Mouse (Mus musculus) embryonic facial prominence, embryonic 13.5 days (tissue): ENCODE results near the gene Bbx. TPM values are rescaled to one million over a fixed set of nuclear protein-coding genes. Genes with fewer than 3 reads are reported as not detected.

Source experiments
- ATAC-seq: fragments of 200-750 bp; cut with Nextera tagmentation; 2 replicates; pipeline ENCODE4 v1.8.0; 2017; ENCODE audit warnings: low read depth; ENCODE audit not compliant: insufficient number of reproducible peaks, insufficient read depth, low FRiP score, low TSS enrichment
- H3K27ac ChIP-seq: fragments of 300-500 bp; sonication (generic); 2 replicates; pipeline ENCODE4 v1.5.1; 2015; ENCODE audit warnings: moderate library complexity, mild to moderate bottlenecking, inconsistent platforms
- H3K27me3 ChIP-seq: fragments of 300-500 bp; sonication (generic); 2 replicates; pipeline ENCODE4 v1.6.1; 2015; ENCODE audit warnings: mild to moderate bottlenecking, inconsistent platforms
- H3K36me3 ChIP-seq: fragments of 300-500 bp; sonication (generic); 2 replicates; pipeline ENCODE4 v1.6.1; 2015; ENCODE audit warnings: mild to moderate bottlenecking, inconsistent platforms
- H3K4me1 ChIP-seq: fragments of 300-500 bp; sonication (generic); 2 replicates; pipeline ENCODE4 v1.6.1; 2015; ENCODE audit warnings: inconsistent platforms
- H3K4me2 ChIP-seq: fragments of 300-500 bp; sonication (generic); 2 replicates; pipeline ENCODE4 v1.6.1; 2015; ENCODE audit warnings: moderate library complexity, mild to moderate bottlenecking, inconsistent platforms
- H3K4me3 ChIP-seq: fragments of 300-500 bp; sonication (generic); 2 replicates; pipeline ENCODE4 v1.5.1; 2015; ENCODE audit warnings: mild to moderate bottlenecking, inconsistent platforms
- H3K9ac ChIP-seq: fragments of 300-500 bp; sonication (generic); 2 replicates; pipeline ENCODE4 v1.6.1; 2015; ENCODE audit warnings: mild to moderate bottlenecking, inconsistent platforms
- H3K9me3 ChIP-seq: fragments of 300-500 bp; sonication (generic); 2 replicates; pipeline ENCODE4 v1.6.1; 2016; ENCODE audit warnings: inconsistent platforms
- WGBS: fragments of 180-500 bp; shearing (Covaris S2); methylation state at CpG from one replicate; pipeline ENCODE4 v1.1.7; 2015; ENCODE audit warnings: mixed read lengths; 5-methylcytosine and 5-hydroxymethylcytosine counted together
- polyA plus RNA-seq: library from polyadenylated mRNA; unstranded; fragments of >200 nt; fragmentation: Nextera tagmentation; extraction: Ambion mirVana; gene quantifications from 2 replicates; pipeline ENCODE4 v1.2.1, GENCODE M21; 2015

The Bbx gene
- polyA plus RNA-seq, 1 experiment from 2014 or later, result 55.1 TPM

GRCm38 (mm10) chr16:50185041-50185440 lies 247.1 kb downstream of the Bbx start:
- Histone ChIP-seq H3K4me3 (no peak overlapping the region), H3K27me3 (no peaks in the 10 kb centered on the region), H3K9me3 (no peaks in the 10 kb centered on the region), H3K9ac (0 out of 2 replicates have a peak overlapping the region, but pooled peaks have one; percentile 11), H3K27ac (no peak overlapping the region), H3K4me1 (peaks cover 18% of the 10 kb centered on the region), H3K36me3 (no peaks in the 10 kb centered on the region), H3K4me2 (no peak overlapping the region)
- ATAC-seq, result no peak
- WGBS, result 13% methylated on average over 5 of the region's 5 CpGs

GRCm38 (mm10) chr16:50182988-50183387 lies 249.2 kb downstream of the Bbx start:
- Histone ChIP-seq H3K9ac (no peak overlapping the region), H3K4me1 (peaks cover 9% of the 10 kb centered on the region), H3K36me3 (no peaks in the 10 kb centered on the region), H3K27me3 (no peaks in the 10 kb centered on the region), H3K9me3 (no peaks in the 10 kb centered on the region), H3K27ac (no peak overlapping the region), H3K4me2 (no peak overlapping the region), H3K4me3 (no peak overlapping the region)
- ATAC-seq, result no peak
- WGBS, result 78% methylated on average over 8 of the region's 8 CpGs

GRCm38 (mm10) chr16:50182561-50182960 lies 249.6 kb downstream of the Bbx start:
- Histone ChIP-seq H3K4me1 (peaks cover 9% of the 10 kb centered on the region), H3K36me3 (no peaks in the 10 kb centered on the region), H3K9ac (no peak overlapping the region), H3K27ac (no peak overlapping the region), H3K4me3 (no peak overlapping the region), H3K9me3 (no peaks in the 10 kb centered on the region), H3K4me2 (no peak overlapping the region), H3K27me3 (no peaks in the 10 kb centered on the region)
- ATAC-seq, result no peak
- WGBS, result 84% methylated on average over 10 of the region's 10 CpGs

- 0 out of 2 replicates have a peak, but pooled peaks have one; percentile 64 for ATAC-seq
- H3K27me3 ChIP-seq, result no peaks in the 10 kb centered on the region
- no peak overlapping the region for H3K4me3 ChIP-seq
- no peak overlapping the region for H3K9ac ChIP-seq
- no peaks in the 10 kb centered on the region for H3K9me3 ChIP-seq
- 29% methylated on average over 7 of the region's 7 CpGs for WGBS
- no peak overlapping the region for H3K4me2 ChIP-seq
- no peaks in the 10 kb centered on the region for H3K36me3 ChIP-seq
- 0 out of 2 replicates have a peak, but pooled peaks cover 5% of the 10 kb centered on the region for H3K4me1 ChIP-seq
- H3K27ac ChIP-seq, result no peak overlapping the region
Observed at GRCm38 (mm10) chr16:50172760-50173159, 259.4 kb downstream of the Bbx start.

- ATAC-seq, result no peak
- Histone ChIP-seq H3K27me3 (no peaks in the 10 kb centered on the region), H3K9me3 (no peaks in the 10 kb centered on the region), H3K9ac (no peak overlapping the region), H3K36me3 (no peaks in the 10 kb centered on the region), H3K4me1 (0 out of 2 replicates have a peak, but pooled peaks cover 9% of the 10 kb centered on the region), H3K4me3 (no peak overlapping the region), H3K4me2 (no peak overlapping the region), H3K27ac (no peak overlapping the region)
- 90% methylated on average over 5 of the region's 5 CpGs for WGBS
Observed at GRCm38 (mm10) chr16:50170812-50171211, 261.4 kb downstream of the Bbx start.

- Histone ChIP-seq H3K4me3 (no peak overlapping the region), H3K9ac (no peak overlapping the region), H3K36me3 (no peaks in the 10 kb centered on the region), H3K4me2 (no peak overlapping the region), H3K4me1 (peaks cover 19% of the 10 kb centered on the region), H3K27ac (no peak overlapping the region), H3K9me3 (no peaks in the 10 kb centered on the region), H3K27me3 (no peaks in the 10 kb centered on the region)
- ATAC-seq, result no peak
- WGBS, result 74% methylated on average over 10 of the region's 10 CpGs
Observed at GRCm38 (mm10) chr16:50167983-50168299, 264.2 kb downstream of the Bbx start.

- Histone ChIP-seq H3K27ac (no peak overlapping the region), H3K4me1 (peaks cover 14% of the 10 kb centered on the region), H3K9ac (no peak overlapping the region), H3K9me3 (no peaks in the 10 kb centered on the region), H3K36me3 (no peaks in the 10 kb centered on the region), H3K4me2 (no peak overlapping the region; the same call in 1 of the 2 replicates), H3K27me3 (no peaks in the 10 kb centered on the region), H3K4me3 (no peak overlapping the region)
- WGBS, result 61% methylated on average over 16 of the region's 16 CpGs
- ATAC-seq, result no peak
Observed at GRCm38 (mm10) chr16:50167231-50167982, 264.8 kb downstream of the Bbx start.

- no peak overlapping the region for H3K27ac ChIP-seq
- H3K9me3 ChIP-seq, result no peaks in the 10 kb centered on the region
- 0 out of 2 replicates have a peak, but pooled peaks have one; percentile 53 for ATAC-seq
- H3K9ac ChIP-seq, result no peak overlapping the region
- H3K4me2 ChIP-seq, result no peak overlapping the region
- WGBS, result 93% methylated on average over 11 of the region's 11 CpGs
- H3K36me3 ChIP-seq, result no peaks in the 10 kb centered on the region
- no peak overlapping the region for H3K4me3 ChIP-seq
- H3K27me3 ChIP-seq, result no peaks in the 10 kb centered on the region
- H3K4me1 ChIP-seq, result peaks cover 9% of the 10 kb centered on the region
Observed at GRCm38 (mm10) chr16:50160418-50161271, 271.5 kb downstream of the Bbx start.

GRCm38 (mm10) chr16:50158546-50158945 lies 273.6 kb downstream of the Bbx start:
- no peak for ATAC-seq
- Histone ChIP-seq H3K9ac (no peak overlapping the region), H3K36me3 (no peaks in the 10 kb centered on the region), H3K27me3 (no peaks in the 10 kb centered on the region), H3K4me1 (peaks cover 4% of the 10 kb centered on the region), H3K4me3 (no peak overlapping the region), H3K27ac (no peak overlapping the region), H3K4me2 (no peak overlapping the region), H3K9me3 (no peaks in the 10 kb centered on the region)
- WGBS, result 91% methylated on average over 5 of the region's 5 CpGs

- ATAC-seq, result no peak
- H3K4me2 ChIP-seq, result no peak overlapping the region
- WGBS, result 82% methylated on average over 4 of the region's 4 CpGs
Observed at GRCm38 (mm10) chr16:50149606-50150005, 282.6 kb downstream of the Bbx start.

GRCm38 (mm10) chr16:50147900-50148299 lies 284.3 kb downstream of the Bbx start:
- no peak for ATAC-seq
- H3K9ac ChIP-seq, result no peak overlapping the region
- no peak overlapping the region for H3K4me2 ChIP-seq
- H3K4me3 ChIP-seq, result no peak overlapping the region
- no peak overlapping the region for H3K27ac ChIP-seq
- 70% methylated on average over 2 of the region's 2 CpGs for WGBS
- peaks cover 4% of the 10 kb centered on the region; the same call in 1 of the 2 replicates for H3K9me3 ChIP-seq
- H3K4me1 ChIP-seq, result no peaks in the 10 kb centered on the region
- H3K36me3 ChIP-seq, result no peaks in the 10 kb centered on the region
- H3K27me3 ChIP-seq, result no peaks in the 10 kb centered on the region

More at GRCm38 (mm10) chr16:50149606-50150005, 282.6 kb downstream of the Bbx start:
- H3K36me3 ChIP-seq, result no peaks in the 10 kb centered on the region
- no peak overlapping the region for H3K4me3 ChIP-seq
- H3K9ac ChIP-seq, result no peak overlapping the region
- H3K27me3 ChIP-seq, result no peaks in the 10 kb centered on the region
- no peak overlapping the region for H3K27ac ChIP-seq
- peaks cover 4% of the 10 kb centered on the region; the same call in 1 of the 2 replicates for H3K9me3 ChIP-seq
- H3K4me1 ChIP-seq, result no peaks in the 10 kb centered on the region
